Mouse (Mus musculus) urinary bladder, adult 2 months (tissue): ENCODE results near the gene Pradc1. TPM values are rescaled to one million over a fixed set of nuclear protein-coding genes. Genes with fewer than 3 reads are reported as not detected.
"Not testable (repeated sequence)": the region's sequence is repeated elsewhere in the genome, so short reads cannot be mapped to it uniquely, and the experiment has no call there.

Experiments used
- DNase-seq: peaks from one replicate; pipeline ENCODE4 v3.0.0; 2022; ENCODE audit warnings: low spot score
- polyA plus RNA-seq: library from polyadenylated mRNA; depleted of rRNA; stranded (reverse); fragments of >200 nt; gene quantifications from 2 replicates; pipeline ENCODE4 v1.2.3, GENCODE M21; 2012

Pradc1 gene
- polyA plus RNA-seq, 1 experiment, result 17.2 TPM

DNA sequence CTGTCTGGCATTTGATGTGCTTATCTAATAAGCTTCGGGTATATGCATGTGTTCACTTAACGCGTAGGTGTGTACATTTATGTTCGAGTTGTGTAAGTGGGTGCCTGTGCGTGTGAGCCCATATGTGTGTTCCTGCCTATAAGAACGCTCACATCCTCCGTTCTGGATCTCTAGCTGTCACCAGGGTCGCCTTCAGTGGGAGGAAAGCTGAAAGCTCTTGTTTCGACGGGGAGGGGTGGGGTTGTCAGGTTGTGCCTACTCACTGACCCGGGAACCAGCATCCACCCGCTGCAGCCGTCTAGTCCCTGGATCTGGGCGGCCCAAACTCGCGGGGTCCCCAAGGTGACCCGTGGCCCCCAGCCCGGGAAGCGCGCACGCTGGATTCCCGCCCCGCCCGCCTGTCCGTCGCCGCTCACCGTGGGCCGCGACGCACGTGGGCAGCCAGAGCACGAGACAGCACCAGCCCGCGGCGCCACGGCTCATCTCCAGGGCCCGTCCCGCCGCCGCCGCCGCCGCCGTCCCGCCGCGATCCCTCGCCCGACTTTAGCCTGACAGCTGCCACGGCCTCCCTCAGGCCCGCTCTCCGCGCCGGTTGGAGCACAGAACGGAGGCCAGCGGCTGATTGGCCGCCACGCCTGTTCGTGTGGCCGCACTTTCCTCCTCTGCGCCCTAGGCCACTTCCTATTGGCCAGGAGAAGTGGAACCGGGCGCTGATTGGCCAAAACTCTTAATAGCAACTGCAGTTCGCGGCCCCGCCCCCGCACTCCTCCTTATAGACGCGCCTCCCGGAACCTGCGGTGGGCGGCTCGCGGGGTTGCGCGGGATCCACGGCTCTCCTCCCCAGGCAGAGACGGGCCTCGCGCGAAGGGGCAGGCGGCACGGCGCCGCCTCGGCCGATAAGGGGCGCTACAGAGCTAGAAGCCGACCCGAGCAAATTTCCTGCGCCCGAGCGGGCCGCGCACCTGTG, 790 bp downstream of the Pradc1 start, which contains the start of gene Cct7:
TSS of gene Cct7 (plus strand) at position 818 of the 967 bp plus-strand sequence.
- DNase-seq, result peak; percentile 94

DNA sequence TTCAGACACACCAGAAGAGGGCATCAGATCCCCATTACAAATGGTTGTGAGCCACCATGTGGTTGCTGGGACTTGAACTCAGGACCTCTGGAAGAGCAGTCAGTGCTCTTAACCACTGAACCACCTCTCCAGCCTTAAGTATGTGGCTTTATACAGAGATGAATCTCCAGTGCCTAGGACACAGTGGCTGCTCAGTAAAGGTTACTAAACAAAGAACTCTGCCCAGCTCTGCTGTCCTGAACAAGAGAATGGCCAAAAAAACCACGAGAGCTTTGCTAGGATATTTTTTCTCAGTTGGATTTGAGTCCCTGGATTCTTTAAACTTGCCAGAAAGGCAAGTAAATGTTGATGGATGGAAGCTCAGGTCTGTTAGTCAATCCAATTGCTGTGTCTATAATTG, 1.6 kb downstream of the Pradc1 start:
- not testable (repeated sequence) for DNase-seq

DNA sequence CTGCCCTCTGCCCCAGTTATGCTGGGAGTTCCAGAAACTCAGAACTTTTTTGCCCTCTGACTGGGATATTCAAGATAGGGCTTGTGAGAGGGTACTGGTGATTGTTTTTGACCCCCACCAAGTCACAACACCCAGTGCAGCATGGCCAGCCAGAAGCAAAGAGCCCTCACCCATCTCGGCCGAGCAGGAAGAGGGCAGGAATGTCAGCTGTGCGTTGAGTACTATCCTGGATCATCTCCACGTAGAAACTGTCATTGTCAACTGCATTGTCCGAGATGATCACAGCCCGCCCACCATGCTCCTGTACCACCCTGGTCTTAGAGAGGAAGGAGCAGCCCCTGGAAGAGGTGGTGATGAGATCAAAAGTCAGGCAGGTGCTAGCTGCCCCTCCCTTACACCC, 4.4 kb downstream of the Pradc1 start:
- no peak for DNase-seq

DNA sequence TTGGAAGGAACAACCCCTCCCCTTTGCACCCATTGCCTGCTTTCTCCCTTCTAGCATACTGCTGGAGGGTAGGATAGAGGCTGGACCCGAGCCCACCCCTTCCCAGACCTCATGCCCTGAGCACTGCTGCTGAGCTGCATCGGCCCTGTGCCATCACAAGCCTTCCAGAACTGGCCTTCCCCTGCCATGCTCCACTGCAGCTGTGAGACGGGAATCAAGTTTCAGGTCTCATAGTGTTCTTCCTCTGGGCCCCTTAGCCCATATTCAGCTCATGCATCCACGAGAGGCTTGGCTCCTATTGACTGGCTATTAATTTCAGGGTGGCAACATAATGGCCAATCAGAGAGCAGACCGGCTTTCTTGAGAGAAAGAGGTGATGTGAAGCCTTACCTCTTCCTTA, 6.5 kb downstream of the Pradc1 start:
- no peak for DNase-seq

DNA sequence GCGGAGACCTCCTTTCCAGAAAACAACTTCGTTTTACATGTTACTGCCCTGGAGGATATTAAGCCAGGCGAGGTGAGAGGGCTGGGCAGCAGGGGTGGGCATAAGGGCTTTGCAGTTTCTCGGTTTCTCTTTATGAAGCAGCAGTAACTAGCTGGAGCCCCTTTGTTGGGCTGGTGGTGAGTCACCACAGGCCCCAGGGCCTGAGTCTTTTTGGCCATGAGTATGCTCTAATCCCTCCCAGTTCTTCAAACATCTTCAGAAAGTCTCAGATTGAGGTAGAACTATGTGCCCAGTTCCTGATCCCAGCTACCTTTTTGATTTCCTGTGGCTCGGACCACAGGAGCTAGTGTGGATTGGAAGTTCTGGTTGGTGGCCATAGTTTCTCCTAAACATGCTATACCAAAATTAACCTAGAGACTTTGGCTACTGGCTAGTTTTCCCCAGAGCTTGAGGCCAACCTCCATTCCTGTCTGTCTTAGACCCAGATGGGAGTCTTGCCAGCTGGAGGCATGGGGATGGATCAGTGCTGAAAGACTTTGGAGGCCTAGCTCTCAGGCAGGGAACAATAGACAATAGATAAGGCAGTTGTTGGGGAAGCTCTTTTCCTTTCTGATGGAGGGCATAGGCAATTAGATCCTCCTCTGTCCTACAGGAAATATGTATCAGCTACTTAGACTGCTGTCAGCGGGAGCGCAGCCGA, 7.4 kb downstream of the Pradc1 start:
- no peak for DNase-seq

DNA sequence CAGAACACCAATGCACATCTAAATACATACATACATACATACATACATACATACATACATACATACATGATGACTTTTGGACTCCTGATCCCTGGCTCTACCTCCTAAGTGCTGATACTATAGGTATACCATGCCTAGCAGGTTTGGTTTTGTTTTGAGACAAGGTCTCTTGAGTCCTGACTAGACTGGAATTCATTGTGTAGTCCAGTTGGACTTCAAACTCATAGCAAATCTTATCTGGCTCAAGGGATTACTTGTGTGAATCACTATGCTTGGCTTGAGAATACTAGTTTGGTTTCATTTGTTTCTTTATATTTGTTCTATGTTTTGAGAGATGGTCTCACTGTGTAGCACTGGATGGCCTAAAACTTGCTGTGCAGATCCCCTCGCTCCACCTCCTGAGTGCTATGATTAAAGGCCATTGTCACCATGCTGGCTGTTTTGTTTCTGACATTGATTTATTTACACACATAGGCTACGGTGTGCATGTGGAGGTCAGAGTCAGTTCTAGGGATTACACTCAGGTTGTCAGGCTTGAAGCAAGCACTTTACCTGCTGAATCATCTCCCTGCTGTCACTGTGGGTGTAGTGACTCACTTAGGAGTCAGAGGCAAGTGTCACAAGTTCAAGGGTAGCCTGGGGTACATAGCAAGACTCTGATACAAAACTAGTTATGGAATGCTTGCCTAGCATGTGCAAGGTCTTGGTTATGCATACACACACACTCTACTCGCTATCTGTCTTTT, 8.1 kb downstream of the Pradc1 start:
- DNase-seq, result no peak

DNA sequence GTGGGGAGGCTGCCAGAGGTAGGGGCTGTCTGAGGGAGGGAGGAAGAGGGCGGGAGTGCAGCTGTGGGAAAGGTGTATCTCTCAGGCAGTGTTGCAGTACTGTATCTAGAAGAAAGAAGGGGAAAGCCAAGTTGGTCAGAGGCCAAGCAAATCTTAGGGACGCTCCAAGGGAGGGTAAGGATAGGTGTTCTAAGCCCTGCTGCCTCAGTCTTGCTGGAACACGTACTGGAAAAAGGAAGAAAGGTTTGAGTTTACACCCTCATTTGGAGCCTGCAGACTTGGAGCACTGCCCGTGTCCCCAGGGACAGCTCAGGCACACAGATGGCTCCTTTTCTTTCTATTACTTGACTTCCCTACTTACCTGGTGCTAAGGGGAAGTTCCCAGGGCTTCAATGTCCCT, 10.6 kb downstream of the Pradc1 start:
- no peak for DNase-seq

DNA sequence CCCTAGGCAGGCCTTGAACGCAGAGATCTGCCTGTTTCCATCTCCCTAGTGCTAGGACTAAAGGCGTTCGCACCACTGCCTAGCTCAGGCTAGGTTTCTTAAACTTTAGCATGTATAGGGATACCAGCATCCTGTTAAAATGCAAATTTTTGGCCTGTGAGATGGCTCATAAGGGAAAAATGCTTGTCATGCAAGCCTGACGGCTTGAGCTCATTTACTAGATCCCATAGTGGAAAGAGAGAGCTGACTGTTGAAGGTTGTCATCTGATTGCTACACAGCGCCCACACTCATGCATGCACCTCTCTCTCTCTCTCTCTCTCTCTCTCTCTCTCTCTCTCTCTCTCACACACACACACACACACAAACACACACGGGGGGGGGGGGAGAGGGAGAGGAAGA, 15.1 kb downstream of the Pradc1 start:
- no peak for DNase-seq

DNA sequence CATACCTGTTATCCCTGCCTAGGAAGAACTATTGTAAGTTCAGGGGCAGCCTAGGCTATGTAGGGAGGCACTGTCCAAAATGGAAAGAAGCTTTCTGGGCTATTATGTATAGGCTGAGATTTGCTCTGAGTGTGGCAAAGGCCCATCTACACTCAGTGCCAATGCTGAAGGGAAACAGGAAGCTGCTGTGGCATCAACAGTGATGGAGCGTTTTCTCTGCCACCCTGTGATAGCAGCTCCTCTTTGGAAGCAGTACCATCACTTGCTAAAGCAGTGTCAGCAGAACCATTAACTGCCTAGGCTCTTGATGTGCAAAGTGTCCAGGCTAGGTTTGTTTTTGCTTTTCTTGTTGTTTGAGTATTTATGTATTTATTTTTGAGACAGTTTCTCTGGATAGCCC, 15.6 kb downstream of the Pradc1 start:
- no peak for DNase-seq

DNA sequence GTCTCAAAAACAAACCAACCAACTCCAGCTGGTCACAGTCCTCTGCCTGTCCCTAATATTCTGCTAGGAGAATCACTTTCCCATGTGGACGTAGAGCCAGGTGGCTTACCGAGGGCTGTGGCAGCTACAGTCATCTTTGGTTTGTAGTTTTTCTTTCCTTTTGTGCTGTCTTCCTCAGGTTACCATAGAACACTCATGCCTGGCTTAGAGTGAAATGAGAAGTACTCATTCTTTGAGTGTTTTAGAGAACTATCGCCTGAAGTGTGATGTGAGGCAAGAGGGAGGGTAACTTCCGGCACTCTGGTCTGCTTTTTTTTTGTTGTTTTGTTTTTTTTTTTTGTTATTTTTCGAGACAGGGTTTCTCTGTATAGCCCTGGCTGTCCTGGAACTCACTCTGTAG, 17.9 kb downstream of the Pradc1 start:
- DNase-seq, result no peak

DNA sequence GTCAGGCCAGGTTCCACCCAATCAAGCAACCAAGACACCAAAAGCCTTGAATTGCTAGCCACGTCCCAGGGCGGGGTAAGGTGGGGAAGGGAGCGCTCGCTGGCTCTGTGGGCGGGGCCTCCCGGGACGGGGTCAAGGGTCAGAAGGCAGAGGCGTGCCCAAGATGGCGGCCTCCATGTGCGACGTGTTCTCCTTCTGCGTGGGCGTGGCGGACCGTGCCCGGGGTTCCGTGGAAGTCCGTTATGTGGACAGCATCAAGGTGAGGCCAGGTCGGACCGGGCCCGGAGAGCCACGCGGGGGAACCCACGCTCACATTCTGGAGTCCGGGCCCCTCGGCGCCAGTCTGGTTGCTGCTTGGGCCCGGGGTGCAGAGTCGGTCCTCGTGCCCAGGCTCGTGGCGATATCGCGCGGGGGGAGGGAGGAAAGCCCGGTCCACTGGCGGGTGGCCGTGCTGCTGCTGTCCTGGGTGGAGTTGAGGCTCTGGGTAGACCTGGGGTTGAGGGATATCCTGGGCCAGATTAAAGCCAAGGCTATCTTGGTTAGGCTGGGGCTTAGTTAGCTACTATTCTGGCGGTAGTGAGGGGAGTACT, 19.8 kb downstream of the Pradc1 start, which contains the start of gene Smyd5:
TSS of gene Smyd5 (plus strand) at position 148 of the 590 bp plus-strand sequence.
- DNase-seq, result peak; percentile 73

DNA sequence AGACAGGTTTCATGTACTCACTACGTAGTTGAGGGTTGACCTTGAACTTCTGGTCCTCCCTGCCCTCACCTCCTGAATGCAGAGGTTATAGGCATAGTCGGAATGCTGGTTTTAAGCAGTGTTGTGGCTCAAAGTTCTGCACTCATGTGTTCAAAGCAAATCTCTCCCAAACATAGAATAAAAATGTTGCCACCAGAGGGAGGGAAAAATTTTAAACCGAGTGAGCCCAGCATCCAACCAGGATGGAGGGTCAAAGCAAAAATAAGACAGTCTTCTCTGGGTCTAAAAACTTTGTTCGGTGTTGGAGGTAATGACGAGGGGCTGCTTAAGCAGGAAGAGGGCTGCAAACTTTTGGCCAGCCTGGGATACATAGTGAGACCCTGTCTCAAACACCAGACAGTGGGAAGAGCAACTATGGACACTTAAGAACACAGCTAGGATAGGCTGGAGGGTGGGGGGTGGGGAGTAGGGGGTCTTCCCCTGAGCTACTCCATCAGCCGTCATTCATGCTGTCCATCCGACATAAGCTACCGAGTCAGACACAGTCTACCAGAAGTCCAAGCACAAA, 20.4 kb downstream of the Pradc1 start:
- DNase-seq, result no peak

DNA sequence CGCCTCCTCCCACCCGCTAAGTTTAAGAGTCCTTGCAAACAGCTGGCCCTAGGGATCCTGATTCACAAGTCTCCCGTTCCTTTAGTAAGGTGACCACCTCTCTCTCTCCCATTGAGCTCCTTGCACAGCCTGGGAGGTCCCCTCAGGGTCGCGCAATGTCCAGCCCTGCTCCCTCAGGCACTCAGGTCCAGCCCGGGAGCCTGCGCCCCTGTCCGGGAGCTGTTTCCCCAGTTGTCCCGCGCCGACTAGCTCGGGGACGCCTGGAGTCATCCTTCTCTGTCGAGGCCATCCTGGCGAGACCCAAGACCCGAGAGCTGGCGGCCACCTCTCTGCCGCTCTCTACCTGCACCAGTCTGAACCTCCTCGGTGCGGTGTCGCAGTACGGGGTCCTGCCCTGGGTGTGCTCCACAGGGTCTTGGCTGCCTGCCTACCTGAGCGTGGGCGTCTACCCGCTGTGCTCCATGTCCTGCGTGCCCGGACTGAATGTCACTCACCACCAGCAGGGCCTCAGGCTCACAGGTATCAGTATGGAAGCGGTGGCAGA, 27.9 kb downstream of the Pradc1 start, which contains the start of gene Noto:
TSS of gene Noto (plus strand) at position 51 of the 544 bp plus-strand sequence.
- DNase-seq, result no peak

DNA sequence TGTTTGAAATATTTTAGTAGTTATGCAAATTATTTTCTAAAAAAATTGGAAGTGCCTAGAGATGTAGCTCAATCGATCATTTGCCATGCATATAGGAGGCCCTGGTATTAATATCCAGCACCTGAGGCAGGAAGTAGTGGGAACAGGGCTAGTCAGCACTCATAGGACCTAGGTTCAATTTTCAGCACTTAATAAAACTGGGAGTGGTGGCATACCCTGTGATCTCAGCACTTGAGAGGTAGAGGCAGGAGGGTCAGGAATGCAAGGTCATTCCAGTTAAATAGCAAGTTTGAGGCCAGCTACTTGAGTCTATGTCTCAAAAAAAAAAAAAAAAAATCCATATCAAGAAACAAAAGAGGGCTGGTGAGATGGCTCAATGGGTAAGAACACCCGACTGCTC, 32.6 kb downstream of the Pradc1 start:
- no peak for DNase-seq

DNA sequence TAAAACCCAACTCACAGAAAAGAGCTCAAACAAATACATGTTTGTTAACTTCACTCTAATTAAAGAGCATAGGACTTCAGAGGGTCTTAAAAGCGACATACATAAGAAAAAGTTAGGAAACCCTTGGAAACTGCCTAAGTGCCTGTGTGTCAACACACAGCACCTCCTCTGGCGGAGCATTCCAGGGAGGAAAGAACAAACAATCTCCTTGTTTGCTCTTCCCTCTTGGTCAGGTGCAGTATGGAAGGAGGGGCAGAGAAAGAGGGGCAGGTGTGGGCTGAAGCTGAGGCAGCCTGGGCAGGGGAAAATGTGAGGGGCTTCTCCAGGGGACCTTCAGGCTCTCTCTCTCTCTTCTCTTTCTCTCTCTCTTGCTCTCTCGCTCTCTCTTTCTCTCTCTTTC, 35.9 kb downstream of the Pradc1 start:
- no peak for DNase-seq

DNA sequence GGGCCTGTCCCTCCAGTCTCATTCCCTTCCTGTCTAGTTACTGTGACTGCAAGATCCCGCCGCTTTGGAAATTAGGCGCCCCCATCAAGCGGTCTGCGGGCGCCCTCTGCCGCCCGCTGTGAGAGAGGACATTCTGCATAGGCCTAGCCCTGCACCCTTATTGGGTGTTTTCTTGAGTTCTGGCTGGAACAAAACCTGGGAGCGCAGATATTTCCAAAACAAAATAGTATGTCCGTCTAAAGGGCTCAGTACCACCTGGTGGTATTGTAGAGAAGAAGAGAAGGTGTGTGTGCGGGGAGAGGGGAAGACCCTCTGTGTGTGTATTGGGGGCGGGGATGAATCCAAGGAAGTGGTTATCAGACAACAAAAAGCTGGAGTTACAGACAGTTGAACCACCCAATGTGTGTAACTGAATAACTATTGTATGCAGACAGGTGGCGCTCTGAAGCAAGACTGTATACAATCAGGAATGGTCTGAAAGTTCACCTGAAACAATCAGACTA, 40.9 kb downstream of the Pradc1 start:
- no peak for DNase-seq

DNA sequence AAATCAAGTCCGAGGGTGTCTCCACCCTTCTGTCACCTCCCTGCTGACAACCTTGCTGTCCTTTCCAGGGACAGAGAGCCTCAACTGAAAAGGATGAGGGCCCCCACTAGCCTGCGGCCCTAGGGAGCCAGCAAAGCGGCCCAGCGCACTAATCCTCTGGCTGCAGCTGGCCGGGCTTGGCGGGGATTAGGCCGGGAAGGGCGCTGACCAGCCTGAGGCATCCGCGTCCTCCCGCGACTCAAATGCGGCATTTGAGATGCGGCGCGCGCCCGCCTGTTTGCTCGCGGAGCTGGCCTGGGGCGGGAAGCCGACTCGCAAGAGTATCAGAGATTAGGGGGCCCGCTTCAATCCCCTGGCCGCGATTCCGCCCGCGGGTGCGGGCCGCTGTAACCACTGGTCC, 42.8 kb downstream of the Pradc1 start:
- DNase-seq, result no peak

DNA sequence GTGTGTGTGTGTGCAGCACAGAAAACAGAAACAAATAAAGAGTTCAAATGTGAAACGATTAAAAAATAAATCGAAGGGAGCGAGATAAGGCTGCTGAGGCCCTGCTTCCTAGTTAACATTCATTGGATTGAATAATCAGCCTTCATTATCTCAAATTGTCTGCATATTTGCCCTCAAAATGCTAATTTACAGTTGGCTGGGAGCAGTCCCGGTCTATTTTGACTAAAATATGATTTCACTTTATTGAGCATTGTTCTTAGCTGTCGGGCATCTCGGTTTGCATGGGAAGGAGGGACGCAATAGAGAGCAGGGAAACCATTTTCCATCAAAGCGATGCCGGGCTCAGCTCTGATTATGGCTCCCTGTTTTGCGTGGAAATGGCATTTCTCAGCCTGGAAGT, 48.7 kb downstream of the Pradc1 start:
- no peak for DNase-seq

DNA sequence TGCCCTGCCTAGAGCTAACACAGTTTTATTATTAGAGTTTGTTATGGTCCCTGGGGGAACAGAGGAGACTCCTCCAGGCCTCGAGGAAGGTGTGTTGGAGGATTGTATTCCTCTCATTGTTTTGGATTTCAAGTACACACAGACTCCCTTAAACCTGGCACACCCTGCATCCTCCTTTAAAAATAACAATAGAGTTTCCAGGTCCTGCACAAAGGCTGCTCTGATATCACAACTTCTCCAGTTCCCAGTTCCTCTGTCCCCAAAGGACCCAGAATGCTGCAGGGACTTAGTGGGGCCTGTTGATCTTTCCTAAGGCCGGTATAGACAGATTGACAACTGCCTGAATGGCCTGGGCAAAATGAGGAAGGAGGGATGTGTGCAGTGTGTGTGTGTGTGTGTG, 49.2 kb downstream of the Pradc1 start:
- no peak for DNase-seq

DNA sequence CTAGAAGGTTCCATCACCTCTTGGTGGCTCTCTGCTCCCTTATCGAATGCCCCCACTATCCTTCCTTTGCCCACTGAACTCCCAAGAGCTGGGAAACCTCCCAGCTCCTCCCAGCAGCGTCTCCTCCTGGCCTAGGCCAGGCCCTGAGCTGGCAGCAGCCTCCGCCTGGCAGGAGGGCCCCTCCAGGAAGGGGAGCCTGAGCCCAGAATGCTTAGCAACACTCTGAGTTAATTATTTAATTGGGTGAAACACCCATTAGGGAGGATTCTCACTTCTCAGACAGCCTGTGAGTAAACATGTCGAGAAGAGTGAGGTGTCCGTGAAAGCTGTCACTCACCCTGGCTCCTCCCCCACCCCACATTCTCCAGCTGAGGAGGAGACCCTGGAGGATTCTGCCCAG, 52.1 kb downstream of the Pradc1 start:
- DNase-seq, result no peak

DNA sequence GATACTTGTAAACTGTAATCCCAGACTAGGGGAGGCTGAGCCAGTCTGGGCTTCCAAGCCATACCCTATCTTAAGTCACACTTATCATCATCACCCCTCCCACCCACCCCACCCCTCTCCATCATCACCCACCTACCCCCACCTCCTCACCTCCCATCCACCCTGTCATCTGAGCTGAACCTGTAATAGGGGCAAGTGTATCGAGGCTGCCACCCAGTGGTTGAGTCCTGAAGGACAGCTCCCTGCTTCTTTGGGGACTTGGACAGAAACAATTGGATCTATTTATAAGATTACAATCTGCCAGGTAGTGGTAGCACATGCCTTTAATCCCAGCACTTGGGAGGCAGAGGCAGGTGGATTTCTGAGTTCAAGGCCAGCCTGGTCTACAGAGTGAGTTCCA, 54.6 kb downstream of the Pradc1 start:
- DNase-seq, result no peak
